Mouse (Mus musculus): ENCODE data around the gene Rsph9. TPM values are rescaled to one million over a fixed set of nuclear protein-coding genes. Genes with fewer than 3 reads are reported as not detected.

Rsph9 gene
- 6.8 and 7.0 TPM in 2 replicates for polyA plus RNA-seq (2014; fragmentation: Nextera tagmentation; extraction: Ambion mirVana)

DNA sequence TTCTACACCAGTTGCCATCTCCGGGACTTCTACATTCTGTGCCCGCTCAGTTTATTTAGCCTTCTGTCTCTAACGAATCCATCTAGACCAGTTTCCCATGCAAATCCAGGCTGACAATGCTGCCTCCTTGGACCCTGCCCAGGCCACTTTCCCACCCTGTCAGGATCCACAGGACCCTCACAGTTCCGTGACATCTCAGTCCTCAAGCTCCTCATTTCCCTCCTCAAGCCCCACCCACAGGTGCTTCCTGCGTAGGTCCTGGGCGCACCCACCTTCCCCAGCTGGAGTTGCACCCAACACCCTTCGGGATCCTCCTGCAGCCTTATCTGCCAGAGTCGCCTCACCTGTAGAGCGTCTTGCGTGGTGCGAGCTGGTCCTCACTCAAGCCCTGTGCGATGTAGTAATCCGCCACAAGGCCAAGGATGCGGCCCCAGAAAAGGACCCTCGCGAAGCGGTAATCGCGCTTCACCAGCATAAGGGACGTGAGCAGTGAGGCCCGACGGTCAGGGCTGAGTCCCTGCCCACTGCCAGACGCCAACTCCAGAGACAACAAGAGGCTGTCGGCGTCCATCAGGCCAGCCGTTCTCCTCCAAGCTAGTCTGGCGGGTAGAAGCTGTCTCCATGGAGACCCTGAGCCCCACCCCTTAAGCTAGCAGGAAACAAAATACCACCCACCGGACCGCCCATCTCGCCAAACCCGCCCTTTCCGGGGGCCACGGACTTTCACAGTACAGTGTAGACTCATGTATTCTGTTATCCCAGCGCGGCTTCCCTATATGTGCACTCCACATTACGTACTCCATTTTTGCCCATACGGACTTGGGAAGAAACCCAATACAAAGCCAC, at the start of gene Rsph9:
Rsph9 (minus strand) TSS at position 639 of the 846 bp plus-strand sequence.
- Histone ChIP-seq H3K4me3 (ENCODE audit: control insufficient read depth in 1 of 2, insufficient read depth in 1 of 2, low read depth in 1 of 2, low read length in 2 of 2) (peak within 1 kb of the TSS; percentile 44 to 52), H3K27ac (replicated peaks in 1 of 2; ENCODE audit: control insufficient read depth in 1 of 2, insufficient read depth in 1 of 2, low read depth in 2 of 2, low read length in 2 of 2) (peak within 1 kb of the TSS in 1 of 2 experiments; percentile 22; a peak in 1 of 4 replicates), H3K36me3 (ENCODE audit: control insufficient read depth, insufficient read depth, low read length) (peaks cover 33% of the 10 kb centered on the region), H3K27me3 (ENCODE audit: control insufficient read depth, insufficient read depth, low read length) (no peaks in the 10 kb centered on the region), H3K4me2 (ENCODE audit: low read length) (peak within 1 kb of the TSS; percentile 81), H3K4me1 (ENCODE audit: control insufficient read depth in 2 of 2, insufficient read depth in 2 of 2, low read length in 2 of 2) (peaks cover 5% of the 10 kb centered on the region in 2 experiments; a peak in 3 of 4 replicates), H3K9me3 (ENCODE audit: control insufficient read depth, low read length) (no peaks in the 10 kb centered on the region), H3K9ac (ENCODE audit: low read length) (peak within 1 kb of the TSS; percentile 62)
- ATAC-seq (ENCODE audit: insufficient number of reproducible peaks, insufficient read depth, low FRiP score, low read depth): peak; percentile 87
- WGBS: 8% methylated on average over 37 of the region's 37 CpGs

DNA sequence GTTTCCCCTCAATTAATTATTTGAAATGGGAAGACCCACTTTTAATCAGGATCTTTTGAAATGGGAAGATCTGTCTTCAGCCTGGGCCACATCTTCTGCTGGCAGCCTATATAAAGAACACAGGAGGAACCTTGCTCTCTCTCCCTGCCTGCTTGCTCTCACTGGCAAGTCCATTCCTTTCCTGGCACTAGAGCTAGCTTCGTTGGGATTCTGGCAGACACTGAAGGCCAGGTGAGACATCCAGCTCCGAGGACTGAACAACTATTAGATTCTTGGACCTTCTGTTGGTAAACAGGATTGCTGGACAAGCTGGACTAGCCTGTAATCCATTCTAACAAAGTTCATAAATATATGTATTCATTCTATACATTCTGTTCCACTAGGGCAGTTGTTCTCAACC, 44.8 kb upstream of the Rsph9 start:
- Histone ChIP-seq H3K4me1 (ENCODE audit: control insufficient read depth in 2 of 2, insufficient read depth in 2 of 2, low read length in 2 of 2) (no peaks in the 10 kb centered on the region), H3K36me3 (ENCODE audit: control insufficient read depth, insufficient read depth, low read length) (peaks cover 93% of the 10 kb centered on the region), H3K27me3 (ENCODE audit: control insufficient read depth, insufficient read depth, low read length) (no peaks in the 10 kb centered on the region), H3K4me3 (ENCODE audit: control insufficient read depth in 1 of 2, insufficient read depth in 1 of 2, low read depth in 1 of 2, low read length in 2 of 2) (no peak overlapping the region), H3K9me3 (ENCODE audit: control insufficient read depth, low read length) (no peaks in the 10 kb centered on the region), H3K9ac (ENCODE audit: low read length) (no peak overlapping the region), H3K27ac (replicated peaks in 1 of 2; ENCODE audit: control insufficient read depth in 1 of 2, insufficient read depth in 1 of 2, low read depth in 2 of 2, low read length in 2 of 2) (no peak overlapping the region), H3K4me2 (ENCODE audit: low read length) (no peak overlapping the region)
- ATAC-seq (ENCODE audit: insufficient number of reproducible peaks, insufficient read depth, low FRiP score, low read depth): no peak
- WGBS: 91% methylated on average over 2 of the region's 2 CpGs

GRCm38 (mm10) chr17:46182273-46182672, 38.3 kb upstream of the Rsph9 start:
- Histone ChIP-seq H3K36me3 (ENCODE audit: control insufficient read depth, insufficient read depth, low read length) (peaks cover 98% of the 10 kb centered on the region), H3K27ac (replicated peaks in 1 of 2; ENCODE audit: control insufficient read depth in 1 of 2, insufficient read depth in 1 of 2, low read depth in 2 of 2, low read length in 2 of 2) (no peak overlapping the region), H3K9me3 (ENCODE audit: control insufficient read depth, low read length) (no peaks in the 10 kb centered on the region), H3K9ac (ENCODE audit: low read length) (no peak overlapping the region), H3K4me1 (ENCODE audit: control insufficient read depth in 2 of 2, insufficient read depth in 2 of 2, low read length in 2 of 2) (no peaks in the 10 kb centered on the region), H3K4me3 (ENCODE audit: control insufficient read depth in 1 of 2, insufficient read depth in 1 of 2, low read depth in 1 of 2, low read length in 2 of 2) (no peak overlapping the region), H3K4me2 (ENCODE audit: low read length) (no peak overlapping the region), H3K27me3 (ENCODE audit: control insufficient read depth, insufficient read depth, low read length) (no peaks in the 10 kb centered on the region)
- WGBS: 85% methylated on average over 4 of the region's 4 CpGs
- ATAC-seq (ENCODE audit: insufficient number of reproducible peaks, insufficient read depth, low FRiP score, low read depth): no peak

- H3K27ac ChIP-seq (replicated peaks in 1 of 2; ENCODE audit: control insufficient read depth in 1 of 2, insufficient read depth in 1 of 2, low read depth in 2 of 2, low read length in 2 of 2): no peak overlapping the region
- no peaks in the 10 kb centered on the region for H3K9me3 ChIP-seq (ENCODE audit: control insufficient read depth, low read length)
- no peaks in the 10 kb centered on the region for H3K27me3 ChIP-seq (ENCODE audit: control insufficient read depth, insufficient read depth, low read length)
- no peak overlapping the region for H3K4me3 ChIP-seq (ENCODE audit: control insufficient read depth in 1 of 2, insufficient read depth in 1 of 2, low read depth in 1 of 2, low read length in 2 of 2)
- no peak for ATAC-seq (ENCODE audit: insufficient number of reproducible peaks, insufficient read depth, low FRiP score, low read depth)
- no peak overlapping the region for H3K9ac ChIP-seq (ENCODE audit: low read length)
- peaks cover 96% of the 10 kb centered on the region for H3K36me3 ChIP-seq (ENCODE audit: control insufficient read depth, insufficient read depth, low read length)
- WGBS: 77% methylated on average over 3 of the region's 3 CpGs
- no peak overlapping the region for H3K4me2 ChIP-seq (ENCODE audit: low read length)
- H3K4me1 ChIP-seq (ENCODE audit: control insufficient read depth in 2 of 2, insufficient read depth in 2 of 2, low read length in 2 of 2): peaks cover 0 to 15% of the 10 kb centered on the region in 2 experiments; a peak in 3 of 4 replicates
Measured at GRCm38 (mm10) chr17:46170538-46170937, 26.5 kb upstream of the Rsph9 start.

DNA sequence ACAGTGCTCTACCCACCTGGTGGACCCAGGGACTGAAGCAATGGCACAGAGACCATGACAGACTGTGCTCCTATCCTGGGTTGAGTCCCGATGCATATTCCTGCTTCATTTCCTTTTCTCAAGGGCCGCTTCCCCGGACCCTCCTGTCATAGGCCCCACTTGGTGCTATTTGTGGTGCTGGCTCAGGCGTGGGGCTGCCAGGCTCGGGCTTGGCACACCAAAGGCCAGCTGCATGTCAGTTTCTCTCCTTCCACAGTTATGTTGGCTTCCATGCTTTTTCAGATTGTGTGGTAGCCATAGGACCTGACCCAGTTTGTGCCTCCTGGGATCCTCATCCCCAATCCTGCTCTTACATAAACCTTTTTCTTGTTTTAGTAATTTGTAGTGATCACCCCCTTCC, 24.8 kb upstream of the Rsph9 start:
- 51% methylated on average over 5 of the region's 5 CpGs for WGBS
- peaks cover 100% of the 10 kb centered on the region for H3K36me3 ChIP-seq (ENCODE audit: control insufficient read depth, insufficient read depth, low read length)

GRCm38 (mm10) chr17:46168318-46168717, 24.3 kb upstream of the Rsph9 start:
- Histone ChIP-seq H3K27me3 (ENCODE audit: control insufficient read depth, insufficient read depth, low read length) (no peaks in the 10 kb centered on the region), H3K4me2 (ENCODE audit: low read length) (no peak overlapping the region), H3K4me1 (ENCODE audit: control insufficient read depth in 2 of 2, insufficient read depth in 2 of 2, low read length in 2 of 2) (peaks cover under 1 to 15% of the 10 kb centered on the region in 2 experiments), H3K4me3 (ENCODE audit: control insufficient read depth in 1 of 2, insufficient read depth in 1 of 2, low read depth in 1 of 2, low read length in 2 of 2) (no peak overlapping the region), H3K36me3 (ENCODE audit: control insufficient read depth, insufficient read depth, low read length) (peaks cover 100% of the 10 kb centered on the region), H3K27ac (replicated peaks in 1 of 2; ENCODE audit: control insufficient read depth in 1 of 2, insufficient read depth in 1 of 2, low read depth in 2 of 2, low read length in 2 of 2) (no peak overlapping the region), H3K9ac (ENCODE audit: low read length) (no peak overlapping the region), H3K9me3 (ENCODE audit: control insufficient read depth, low read length) (no peaks in the 10 kb centered on the region)
- 39% methylated on average over 5 of the region's 5 CpGs for WGBS
- no peak for ATAC-seq (ENCODE audit: insufficient number of reproducible peaks, insufficient read depth, low FRiP score, low read depth)

More for the DNA sequence above, 24.8 kb upstream of the Rsph9 start:
- H3K4me2 ChIP-seq (ENCODE audit: low read length): no peak overlapping the region
- no peak overlapping the region for H3K27ac ChIP-seq (replicated peaks in 1 of 2; ENCODE audit: control insufficient read depth in 1 of 2, insufficient read depth in 1 of 2, low read depth in 2 of 2, low read length in 2 of 2)
- H3K27me3 ChIP-seq (ENCODE audit: control insufficient read depth, insufficient read depth, low read length): no peaks in the 10 kb centered on the region
- no peak overlapping the region for H3K4me3 ChIP-seq (ENCODE audit: control insufficient read depth in 1 of 2, insufficient read depth in 1 of 2, low read depth in 1 of 2, low read length in 2 of 2)
- peaks cover 0 to 15% of the 10 kb centered on the region in 2 experiments; a peak in 3 of 4 replicates for H3K4me1 ChIP-seq (ENCODE audit: control insufficient read depth in 2 of 2, insufficient read depth in 2 of 2, low read length in 2 of 2)
- no peak for ATAC-seq (ENCODE audit: insufficient number of reproducible peaks, insufficient read depth, low FRiP score, low read depth)
- H3K9me3 ChIP-seq (ENCODE audit: control insufficient read depth, low read length): no peaks in the 10 kb centered on the region
- H3K9ac ChIP-seq (ENCODE audit: low read length): no peak overlapping the region

DNA sequence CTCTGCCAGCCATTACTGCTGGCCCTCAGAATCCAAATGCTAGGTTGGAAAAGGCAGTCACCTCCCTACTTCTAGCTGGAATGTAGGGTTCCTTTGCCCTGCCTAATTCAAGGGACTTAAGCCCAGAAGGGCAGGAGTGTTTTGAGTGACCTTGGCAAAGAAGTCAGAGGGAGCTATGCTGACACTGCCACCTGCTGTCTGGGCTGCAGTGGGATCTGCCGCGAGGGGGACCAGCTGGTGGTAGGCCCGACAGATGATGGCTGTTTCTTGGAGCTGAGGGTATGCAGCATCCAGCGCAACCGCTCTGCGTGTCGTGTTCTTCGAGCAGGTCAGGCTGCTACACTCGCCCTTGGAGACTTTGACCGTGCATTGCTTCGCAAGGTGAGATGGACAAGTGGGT, 23.0 kb upstream of the Rsph9 start:
- H3K27me3 ChIP-seq (ENCODE audit: control insufficient read depth, insufficient read depth, low read length): no peaks in the 10 kb centered on the region
- H3K4me2 ChIP-seq (ENCODE audit: low read length): no peak overlapping the region
- no peak overlapping the region for H3K4me3 ChIP-seq (ENCODE audit: control insufficient read depth in 1 of 2, insufficient read depth in 1 of 2, low read depth in 1 of 2, low read length in 2 of 2)
- no peak for ATAC-seq (ENCODE audit: insufficient number of reproducible peaks, insufficient read depth, low FRiP score, low read depth)
- peak overlapping the region; percentile 44; the same call in 1 of the 2 replicates for H3K9ac ChIP-seq (ENCODE audit: low read length)
- peaks cover 9 to 28% of the 10 kb centered on the region in 2 experiments for H3K4me1 ChIP-seq (ENCODE audit: control insufficient read depth in 2 of 2, insufficient read depth in 2 of 2, low read length in 2 of 2)
- H3K9me3 ChIP-seq (ENCODE audit: control insufficient read depth, low read length): no peaks in the 10 kb centered on the region
- 82% methylated on average over 11 of the region's 11 CpGs for WGBS
- H3K36me3 ChIP-seq (ENCODE audit: control insufficient read depth, insufficient read depth, low read length): peaks cover 90% of the 10 kb centered on the region
- peak overlapping the region in 1 of 2 experiments; percentile 33; a peak in 2 of 4 replicates for H3K27ac ChIP-seq (replicated peaks in 1 of 2; ENCODE audit: control insufficient read depth in 1 of 2, insufficient read depth in 1 of 2, low read depth in 2 of 2, low read length in 2 of 2)
